Mouse (Mus musculus) testis, postnatal 14 days (tissue): ENCODE data around the gene Pgpep1.

Experiments used
- DNase-seq: peaks from one replicate; pipeline ENCODE4 v3.0.0; 2021; ENCODE audit warnings: low spot score

Pgpep1 gene

DNA sequence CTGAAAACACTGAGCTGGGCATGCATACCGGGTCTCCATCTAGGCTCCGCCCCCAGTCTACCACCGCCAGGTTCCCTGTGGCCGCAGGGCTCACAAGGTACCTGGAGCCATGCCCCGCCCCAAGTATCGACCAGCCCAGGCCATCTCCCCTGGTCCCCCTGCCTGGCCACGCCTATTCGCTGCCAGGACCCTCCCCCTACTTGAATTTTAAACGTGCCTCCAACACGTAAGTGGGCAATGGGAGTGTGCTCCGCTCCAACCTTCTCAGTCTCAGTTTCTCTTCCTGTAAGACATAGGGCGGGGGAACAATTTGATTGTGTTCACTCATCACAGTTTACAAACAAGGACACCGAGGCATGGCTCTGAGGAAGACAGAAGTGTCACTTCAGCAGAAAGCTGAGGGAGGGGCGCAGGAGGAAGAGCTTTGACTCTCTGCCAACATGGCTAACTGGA lies at the start of gene Pgpep1:
Gene Pgpep1 (minus strand): TSS at position 116 of the 453 bp plus-strand sequence.
- DNase-seq = peak; percentile 66

DNA sequence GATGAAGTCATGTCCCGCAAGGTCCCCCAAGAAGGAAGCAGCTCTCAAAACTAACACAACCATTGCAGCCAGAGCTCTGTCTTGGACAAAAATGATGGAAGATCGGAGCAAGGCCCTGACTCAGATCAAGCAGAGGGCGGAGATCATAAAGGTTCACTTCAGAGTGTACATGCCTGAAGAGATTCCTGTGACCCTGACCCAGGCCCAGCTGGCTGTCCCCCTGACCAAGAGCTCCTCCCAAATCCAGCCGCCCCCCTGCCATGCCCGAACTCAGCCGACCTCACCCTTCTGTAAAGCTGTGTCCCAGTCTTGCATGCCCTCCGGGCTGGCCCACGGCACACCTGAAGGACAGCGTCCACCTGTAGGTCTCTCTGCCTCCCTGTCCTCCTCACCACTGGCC lies 49.6 kb upstream of the Pgpep1 start:
- no peak for DNase-seq

DNA sequence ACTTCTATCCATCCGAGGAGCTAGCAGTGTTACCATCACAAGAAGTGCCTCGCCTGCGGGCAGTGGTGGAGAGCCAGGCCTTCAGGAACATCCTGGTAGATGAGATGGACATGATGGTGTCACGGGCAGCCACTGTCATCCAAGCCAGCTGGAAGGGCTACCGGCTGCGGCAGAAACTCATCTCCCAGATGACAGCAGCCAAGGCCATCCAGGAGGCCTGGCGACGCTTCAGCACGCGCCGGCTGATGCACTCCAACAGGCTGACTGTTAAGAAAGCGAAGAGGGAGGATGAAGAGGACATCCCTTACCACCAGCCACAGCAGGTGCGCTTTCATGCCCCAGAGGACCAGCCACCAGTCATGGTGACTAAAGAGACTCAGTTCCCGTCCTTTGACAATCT lies 48.1 kb upstream of the Pgpep1 start:
- no peak for DNase-seq

DNA sequence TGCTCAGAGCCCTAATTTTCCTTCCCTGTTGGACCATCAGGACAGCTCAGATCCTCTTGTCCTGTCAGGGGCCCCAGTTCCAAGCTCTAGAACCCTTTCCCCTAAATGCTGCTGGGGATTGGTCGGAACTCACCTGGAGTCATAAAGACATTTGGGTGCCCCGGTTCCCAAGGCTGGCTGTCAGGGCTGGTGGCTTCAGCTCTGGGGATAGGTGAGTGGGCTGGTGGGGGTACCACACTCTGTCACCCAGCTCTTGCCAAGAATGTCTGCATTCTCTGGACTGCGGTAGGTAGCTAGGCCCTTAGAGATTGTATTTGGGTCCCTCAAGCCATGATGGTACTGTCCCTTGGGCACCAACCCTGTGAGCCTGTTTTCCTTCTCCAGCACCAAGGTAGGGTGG lies 43.1 kb upstream of the Pgpep1 start, which contains the start of gene Iqcn:
Gene Iqcn (plus strand): TSS at position 171 of the 400 bp plus-strand sequence.
- no peak for DNase-seq

DNA sequence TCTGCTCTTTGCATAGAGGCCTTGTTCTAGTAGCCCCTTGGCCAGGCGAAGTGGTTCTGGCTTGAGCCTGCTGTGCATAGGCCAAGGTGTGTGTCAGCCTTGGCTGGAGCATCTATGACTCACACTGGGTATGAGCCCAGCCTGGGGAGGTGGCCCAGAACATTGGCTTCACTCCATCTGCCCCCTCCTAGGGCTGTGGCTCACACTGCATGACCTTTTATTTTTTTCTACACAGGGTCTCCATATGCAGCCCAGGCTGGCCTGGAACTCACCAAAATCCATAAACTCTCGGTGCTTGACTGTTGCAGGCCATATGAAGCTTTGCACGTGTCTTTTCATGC lies 42.6 kb upstream of the Pgpep1 start:
- DNase-seq = no peak

DNA sequence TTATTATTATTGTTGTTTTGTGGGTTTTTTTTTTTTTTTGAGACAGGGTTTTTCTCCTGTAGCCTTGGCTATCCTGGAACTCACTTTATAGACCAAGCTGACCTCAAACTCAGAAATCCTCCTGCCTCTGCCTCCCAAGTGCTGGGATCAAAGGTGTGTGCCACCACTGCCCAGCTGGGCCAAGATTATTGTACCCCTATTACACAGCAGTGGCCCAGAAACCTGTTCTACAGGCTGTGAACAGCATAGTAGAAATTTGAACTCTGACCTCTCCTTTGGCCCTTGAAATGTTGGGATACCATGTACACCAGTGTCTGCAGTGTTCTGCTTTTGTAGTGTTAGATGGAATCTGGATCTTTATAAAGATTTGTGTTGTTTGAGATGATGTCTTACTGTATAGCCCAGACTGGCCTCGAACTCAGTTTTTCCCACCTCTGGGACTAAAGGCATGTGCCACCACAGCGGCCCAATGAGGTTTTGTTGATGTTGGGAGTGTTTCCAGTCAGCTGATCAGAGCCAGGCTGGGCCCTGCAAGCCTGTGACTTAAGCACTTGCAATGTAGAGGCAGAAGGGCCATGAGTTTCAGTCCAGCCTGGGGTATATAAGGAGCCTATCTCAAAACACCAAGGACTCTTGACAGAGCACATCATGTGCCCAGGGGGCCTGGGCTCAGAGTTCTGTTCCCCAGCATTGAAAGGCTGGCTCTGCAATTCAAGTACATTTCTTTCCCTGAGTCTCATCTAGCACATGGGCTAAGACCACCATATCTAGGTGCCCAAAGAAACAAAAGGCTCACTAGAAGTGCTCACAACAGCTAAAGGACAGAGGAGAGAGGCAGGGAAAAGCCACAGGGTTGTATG lies 42.0 kb upstream of the Pgpep1 start:
- no peak for DNase-seq

DNA sequence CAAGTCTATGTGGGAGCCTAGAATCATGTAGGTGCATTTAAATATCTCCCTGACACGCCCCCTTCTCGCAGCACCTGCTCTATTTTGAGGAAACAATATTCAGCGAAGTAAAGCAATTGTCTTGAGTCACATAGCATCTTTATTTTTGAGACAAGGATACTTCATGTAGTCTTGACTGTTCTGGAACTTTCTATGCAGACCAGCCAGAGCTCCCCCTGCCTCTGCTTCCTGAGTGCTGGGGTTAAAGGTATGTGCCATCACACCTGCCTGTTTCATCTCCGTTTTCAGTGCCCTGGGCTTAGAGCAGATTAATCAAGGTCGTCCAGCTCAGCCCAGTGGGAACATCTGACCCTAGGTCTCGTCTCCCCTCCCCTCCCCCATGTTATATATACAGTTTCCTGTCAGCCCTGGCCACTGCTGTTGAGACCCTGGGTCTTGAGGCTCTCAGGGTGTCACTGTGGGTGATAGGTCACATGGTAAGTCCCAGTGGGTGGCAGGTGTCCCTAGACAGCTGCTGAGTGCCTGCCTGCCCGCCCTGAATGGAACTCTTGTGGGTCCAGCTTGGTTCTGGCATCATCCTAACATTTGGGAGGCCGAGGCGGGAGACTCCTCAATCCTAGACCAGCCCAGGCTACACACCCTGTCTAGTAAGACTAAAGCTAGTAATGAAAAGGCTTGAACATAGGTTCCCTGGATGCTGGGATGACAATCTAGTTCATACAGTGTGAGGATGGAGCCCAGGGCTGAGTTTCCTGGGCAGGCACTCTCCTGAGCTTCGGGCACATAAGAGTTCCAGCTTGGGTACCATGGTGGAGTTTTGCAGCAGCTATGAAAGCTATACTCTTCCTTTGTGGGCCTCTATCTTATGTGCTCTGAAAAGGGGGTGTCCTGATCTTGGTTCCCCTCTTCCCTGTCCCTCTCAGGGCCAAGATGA lies 41.1 kb upstream of the Pgpep1 start:
- DNase-seq = no peak

DNA sequence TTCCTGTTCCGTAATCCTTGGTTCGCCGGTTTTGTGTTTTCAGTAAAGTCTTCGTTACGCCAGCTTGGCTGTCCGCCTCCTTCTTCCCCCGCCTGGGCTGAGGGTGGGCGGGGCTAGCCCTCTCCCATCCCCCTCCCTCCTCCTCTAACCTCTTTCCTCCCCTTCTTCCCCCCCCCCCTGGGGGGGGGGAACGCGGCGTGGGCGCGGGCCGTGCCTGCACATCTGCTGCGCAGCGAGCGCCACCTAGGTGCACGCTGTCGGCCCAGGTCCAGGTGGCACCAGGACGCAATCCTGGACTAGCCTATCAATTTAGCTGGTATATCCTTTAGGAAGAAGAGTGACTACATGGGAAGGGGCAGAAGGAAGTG lies 40.4 kb upstream of the Pgpep1 start:
- DNase-seq = peak; percentile 84

DNA sequence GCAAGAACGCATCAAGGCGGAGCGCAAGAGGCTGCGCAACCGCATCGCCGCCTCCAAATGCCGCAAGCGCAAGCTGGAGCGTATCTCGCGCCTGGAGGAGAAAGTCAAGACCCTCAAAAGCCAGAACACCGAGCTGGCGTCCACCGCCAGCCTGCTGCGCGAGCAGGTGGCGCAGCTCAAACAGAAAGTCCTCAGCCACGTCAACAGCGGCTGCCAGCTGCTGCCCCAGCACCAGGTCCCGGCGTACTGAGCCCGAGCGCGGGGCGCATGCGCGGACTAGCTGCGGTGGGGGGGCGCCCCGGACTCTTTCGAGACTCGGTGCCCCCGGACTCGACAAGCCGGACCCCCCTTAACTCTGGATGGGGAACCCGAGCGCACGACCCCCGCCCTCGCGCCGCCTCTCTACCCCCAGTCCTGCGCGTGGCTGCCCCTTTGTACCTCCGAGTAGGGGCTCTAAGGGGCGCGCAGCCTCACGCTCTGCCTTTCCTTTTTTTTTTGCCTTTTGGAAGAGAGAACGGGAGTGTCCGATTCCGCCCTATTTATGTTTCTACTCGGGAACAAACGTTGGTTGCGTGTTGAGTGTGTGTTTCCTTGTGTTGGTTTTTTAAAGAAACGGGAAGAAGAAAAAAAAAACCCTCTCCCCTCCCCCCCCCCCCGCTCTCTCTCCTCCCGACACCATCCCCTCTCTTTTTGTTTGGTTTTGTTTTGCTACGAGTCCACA lies 39.8 kb upstream of the Pgpep1 start:
- DNase-seq = peak; percentile 75

DNA sequence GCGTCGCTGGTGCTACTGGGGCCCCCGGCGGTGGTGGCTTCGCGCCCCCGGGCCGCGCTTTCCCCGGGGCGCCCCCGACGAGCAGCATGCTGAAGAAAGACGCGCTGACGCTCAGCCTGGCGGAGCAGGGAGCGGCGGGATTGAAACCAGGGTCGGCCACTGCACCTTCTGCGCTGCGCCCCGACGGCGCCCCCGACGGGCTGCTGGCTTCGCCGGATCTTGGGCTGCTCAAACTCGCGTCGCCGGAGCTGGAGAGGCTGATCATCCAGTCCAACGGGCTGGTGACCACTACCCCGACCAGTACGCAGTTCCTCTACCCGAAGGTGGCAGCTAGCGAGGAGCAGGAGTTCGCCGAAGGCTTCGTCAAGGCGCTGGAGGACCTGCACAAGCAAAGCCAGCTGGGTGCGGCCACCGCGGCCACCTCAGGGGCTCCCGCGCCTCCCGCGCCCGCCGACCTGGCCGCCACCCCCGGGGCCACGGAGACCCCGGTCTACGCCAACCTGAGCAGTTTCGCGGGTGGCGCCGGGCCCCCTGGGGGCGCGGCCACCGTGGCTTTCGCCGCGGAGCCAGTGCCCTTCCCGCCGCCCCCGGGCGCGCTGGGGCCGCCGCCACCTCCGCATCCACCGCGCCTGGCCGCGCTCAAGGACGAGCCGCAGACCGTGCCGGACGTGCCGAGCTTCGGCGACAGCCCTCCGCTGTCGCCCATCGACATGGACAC lies 39.1 kb upstream of the Pgpep1 start:
- DNase-seq = peak; percentile 64

DNA sequence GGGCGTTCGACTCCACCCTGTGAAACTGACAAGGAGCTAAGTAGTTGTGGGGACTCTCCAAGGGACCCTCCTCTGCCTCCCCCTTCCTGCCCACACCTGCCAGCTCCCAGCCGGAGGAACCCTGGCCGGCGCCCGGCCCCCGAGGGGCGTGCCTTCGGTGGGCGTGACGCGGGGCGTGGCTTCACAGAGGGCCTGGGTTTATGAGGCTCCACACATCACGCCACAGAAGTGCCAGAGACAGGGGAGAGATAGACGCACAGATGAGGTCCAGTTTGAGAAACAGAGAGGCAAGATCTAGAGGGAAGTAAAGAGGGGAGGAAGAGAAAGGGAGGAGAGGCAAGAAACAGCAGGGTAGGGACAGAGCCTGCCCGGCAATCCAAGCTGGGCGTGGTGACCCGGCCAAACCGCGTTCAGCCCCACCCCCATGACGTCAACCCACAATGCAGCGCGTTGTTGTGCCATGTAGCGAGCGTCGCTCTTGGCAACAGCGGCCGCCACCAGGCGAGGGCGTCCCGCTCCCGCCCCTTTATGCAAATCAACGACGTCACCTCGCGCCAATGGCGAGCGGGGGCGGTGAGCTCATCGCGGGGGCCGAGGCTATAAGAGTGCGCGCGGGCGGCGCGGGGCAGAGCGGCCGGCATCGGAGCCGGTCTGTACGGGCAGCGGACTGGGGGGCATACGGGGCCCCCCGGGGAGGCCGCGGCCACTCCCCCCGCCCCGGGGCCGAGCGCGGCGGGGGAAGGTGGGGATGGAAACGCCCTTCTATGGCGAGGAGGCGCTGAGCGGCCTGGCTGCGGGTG lies 38.3 kb upstream of the Pgpep1 start, which contains the start of gene Jund:
Gene Jund (plus strand): TSS at position 640 of the 800 bp plus-strand sequence.
- DNase-seq = peak; percentile 99

DNA sequence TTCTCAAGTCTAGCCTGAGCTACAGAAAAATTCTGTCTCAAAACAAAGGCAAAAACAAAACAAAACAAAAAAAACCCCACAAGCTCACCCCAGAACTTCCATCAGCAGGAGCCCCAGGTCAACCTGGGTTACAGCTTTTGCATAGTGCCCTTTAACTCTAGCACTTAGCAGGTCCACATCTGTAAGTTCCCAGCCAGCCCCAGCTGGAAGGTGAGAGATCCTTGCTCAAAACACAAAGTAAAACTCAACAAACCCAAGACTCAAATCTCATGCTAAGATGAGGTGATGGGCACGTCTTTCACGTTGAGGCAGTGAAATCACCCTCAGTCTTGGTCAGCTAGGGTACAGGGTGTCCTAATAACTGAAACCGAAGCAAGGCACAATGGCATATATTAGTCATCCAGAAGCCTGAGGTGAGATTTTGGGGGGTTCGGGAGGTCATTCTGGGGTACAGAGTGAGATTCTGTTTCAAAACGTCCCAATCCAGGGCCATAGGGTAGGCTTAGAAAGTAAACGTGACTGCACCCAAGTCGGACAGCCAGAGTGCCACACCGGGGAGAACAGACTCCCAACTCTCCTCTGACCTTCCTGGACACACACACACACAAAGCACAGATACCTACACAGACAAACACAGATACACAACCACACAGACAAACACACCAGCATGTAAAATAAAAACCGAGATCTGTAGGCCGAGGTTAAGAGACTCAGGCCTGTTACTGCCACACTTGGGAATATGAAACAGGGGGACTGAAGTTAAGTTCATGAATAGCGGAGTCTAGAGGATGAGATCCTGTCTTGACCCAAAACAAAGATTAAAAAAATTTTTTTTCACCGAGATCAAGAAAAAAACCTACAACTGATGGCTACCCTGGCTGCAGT lies 37.4 kb upstream of the Pgpep1 start:
- no peak for DNase-seq

DNA sequence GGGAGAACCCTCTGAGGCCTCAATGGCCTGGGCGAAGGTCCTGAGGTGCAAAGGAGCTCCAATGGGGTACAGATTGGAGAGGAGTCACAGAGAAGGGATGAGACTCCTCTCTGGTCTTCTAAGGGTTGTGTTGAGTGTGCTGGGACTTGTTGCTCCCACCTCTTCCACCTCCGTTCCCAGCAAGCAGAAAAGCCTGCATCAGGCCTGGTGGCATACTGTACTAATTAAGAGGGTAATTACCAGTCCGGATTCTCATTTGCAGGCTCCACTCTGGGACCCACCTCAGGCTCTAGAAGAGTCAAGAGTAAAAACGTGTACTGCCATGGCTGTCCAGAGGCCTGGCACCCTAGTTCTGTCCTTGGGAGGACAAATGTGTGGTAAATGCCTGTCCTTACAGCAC lies 36.8 kb upstream of the Pgpep1 start:
- no peak for DNase-seq

DNA sequence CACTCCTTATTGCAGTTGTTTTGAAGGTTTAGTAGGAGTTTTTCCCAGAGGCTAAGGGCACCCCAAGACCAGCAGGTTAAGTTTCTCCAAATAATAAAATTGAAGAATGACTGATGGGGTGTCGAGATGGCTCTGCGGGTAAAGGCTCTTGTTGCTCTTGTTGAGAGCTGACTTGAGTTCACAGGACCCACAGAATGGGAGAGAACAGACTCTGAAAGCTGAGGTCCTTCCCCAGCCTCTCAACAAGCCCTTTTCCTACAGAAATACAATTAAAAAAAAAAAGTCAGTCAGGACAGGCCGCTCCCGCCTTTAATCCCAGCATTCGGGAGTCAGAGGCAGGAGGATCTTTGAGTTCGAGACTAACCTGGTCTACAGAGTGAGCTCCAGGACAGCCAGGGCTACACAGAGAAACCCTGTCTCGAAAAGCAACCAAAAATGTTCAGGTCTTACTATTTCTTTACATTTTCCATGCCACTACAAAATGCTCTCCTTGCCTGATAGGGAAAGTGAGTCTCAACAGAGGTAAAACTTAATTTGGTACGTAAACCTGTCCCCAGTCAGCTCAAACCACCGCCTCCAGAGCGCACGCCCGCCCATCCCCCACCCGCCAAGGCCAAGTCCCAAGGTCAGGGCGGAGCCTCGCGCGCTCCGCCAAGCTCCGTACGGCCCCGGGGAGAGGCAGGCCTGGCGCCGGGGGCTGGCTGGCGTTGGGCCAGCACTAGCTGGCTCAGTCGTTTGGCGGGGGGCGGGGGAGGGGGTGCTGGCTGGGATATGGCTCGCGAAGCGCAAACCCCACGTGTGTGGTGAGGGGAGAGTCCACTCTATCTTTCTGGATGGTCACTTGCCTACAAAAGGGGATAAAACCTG lies 36.1 kb upstream of the Pgpep1 start:
- DNase-seq = peak; percentile 73

DNA sequence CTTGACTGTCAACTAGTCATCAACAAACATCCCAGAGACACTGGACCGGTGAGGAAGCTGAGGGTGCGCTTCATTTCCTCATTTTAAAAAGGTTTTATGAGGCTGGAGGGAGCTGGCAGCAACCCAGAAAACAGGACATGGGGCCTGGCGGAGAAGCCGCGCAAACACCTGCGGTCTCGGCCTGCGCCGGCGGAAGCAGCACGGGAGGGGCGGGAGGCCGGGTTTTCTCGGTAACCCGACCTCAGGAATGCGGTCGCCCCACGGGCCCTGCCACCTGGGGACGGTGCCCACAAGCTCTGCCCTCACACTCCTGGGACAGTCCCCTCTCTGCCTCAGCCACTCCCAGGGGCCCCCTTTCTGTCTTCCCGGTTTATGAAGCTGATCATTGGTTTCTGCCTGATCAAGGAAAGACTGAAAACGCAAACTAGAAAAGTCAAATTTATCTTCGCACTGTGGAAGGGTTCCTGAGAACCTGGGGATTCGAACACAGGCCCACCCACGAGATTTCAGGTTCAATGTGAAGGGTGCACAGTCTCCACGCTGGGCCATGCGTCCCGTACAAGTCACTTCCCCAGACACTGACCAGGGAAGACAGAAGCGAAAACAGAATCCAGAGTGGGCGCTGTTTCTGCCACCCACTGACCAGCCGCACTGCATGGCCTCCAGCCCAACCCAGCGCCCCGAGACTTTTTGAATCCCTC lies 35.3 kb upstream of the Pgpep1 start:
- DNase-seq = no peak

DNA sequence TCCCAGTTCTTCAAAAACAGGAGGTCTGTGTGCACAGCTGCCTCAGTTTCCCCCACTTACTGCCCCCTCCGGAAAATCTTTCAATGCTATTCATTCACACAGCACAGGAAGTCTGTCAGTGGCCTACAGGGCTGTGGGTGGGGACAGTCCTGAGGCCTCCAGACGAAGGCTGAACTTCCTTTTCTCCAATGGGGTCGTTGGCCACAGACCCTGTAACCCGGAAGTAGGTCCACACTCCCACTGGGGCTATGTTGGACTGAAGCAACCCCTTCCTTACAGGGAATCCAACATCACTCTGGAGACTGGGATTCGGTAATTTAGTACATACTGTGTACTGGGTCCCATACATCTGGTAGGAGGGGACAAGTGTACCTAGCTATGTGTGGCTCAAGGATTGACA lies 33.4 kb upstream of the Pgpep1 start:
- DNase-seq = no peak

DNA sequence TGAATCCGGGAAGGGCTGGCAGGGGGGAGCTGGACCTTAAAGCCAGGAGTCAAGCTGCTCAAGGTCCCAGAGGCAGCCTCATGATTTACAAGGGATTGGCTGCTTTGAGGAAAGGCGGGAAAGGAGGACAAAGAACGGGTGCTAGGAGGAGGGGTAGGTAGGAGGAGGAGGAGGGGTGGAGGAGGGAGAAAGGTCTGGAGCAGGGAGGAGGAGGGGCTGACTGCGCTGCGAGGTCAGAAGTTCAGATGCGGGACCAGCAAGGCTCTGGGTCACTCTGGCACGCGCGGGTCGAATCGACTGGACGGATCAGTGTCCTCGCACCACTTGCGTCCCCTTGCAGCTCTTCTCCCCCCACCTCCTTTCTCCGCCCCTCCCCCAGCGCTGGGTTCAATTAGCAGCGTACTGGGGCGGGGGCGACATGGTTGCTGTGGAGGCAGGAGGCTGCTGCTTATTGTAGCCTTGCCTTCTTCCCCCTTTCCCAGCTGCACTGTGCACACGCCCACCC lies 31.6 kb upstream of the Pgpep1 start:
- DNase-seq = peak; percentile 86

DNA sequence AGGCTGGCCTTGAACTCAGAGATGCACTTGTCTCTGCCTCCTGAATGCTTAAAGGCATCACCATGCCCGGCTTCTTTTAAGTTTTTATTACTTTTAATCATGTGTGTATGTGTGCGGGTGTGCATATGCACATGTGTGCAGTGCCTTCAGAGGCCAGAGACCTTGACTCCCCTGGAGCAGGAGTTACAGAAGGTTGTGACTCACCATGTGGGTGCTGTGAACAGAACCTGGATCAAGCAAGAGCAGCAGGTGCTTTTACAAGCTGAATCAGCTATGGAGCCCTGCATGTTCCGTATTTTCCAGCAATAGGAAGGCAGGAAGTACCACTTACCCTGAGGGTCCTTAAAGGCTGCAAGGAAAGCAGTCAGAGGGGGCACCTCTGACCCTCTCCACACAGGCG lies 31.0 kb upstream of the Pgpep1 start:
- no peak for DNase-seq
